Mouse (Mus musculus) myocyte (in vitro differentiated cells): ENCODE measurements around the gene Catsperd. TPM values are rescaled to one million over a fixed set of nuclear protein-coding genes. Genes with fewer than 3 reads are reported as not detected.
A peak's percentile ranks its signal among the peaks of the same experiment; 100 is the strongest.

Experiments
- H3K27me3 ChIP-seq: one replicate; pipeline ENCODE4 v1.6.1; 2011; ENCODE audit not compliant: control insufficient read depth, insufficient read depth, insufficient read length
- H3K36me3 ChIP-seq: one replicate; pipeline ENCODE4 v1.6.1; 2011; ENCODE audit not compliant: control insufficient read depth, insufficient read depth
- H3K4me2 ChIP-seq: one replicate; pipeline ENCODE4 v1.6.1; 2011; ENCODE audit warnings: low read depth, control low read depth
- H3K4me3 ChIP-seq: one replicate; pipeline ENCODE4 v1.5.1; 2011; ENCODE audit warnings: mild to moderate bottlenecking, control low read depth, moderate library complexity
- H3K79me2 ChIP-seq: one replicate; pipeline ENCODE4 v1.6.1; 2011; ENCODE audit not compliant: control insufficient read depth, insufficient read depth
- H3ac ChIP-seq: one replicate; pipeline ENCODE4 v1.6.1; 2011; ENCODE audit not compliant: control insufficient read depth, insufficient read length
- CEBPB ChIP-seq: IDR thresholded peaks from 2 replicates; pipeline ENCODE4 v1.6.1; 2011; ENCODE audit warnings: mild to moderate bottlenecking, moderate library complexity; ENCODE audit not compliant: poor library complexity, insufficient read depth, severe bottlenecking
- E2F4 ChIP-seq: IDR thresholded peaks from one replicate; pipeline ENCODE4 v1.6.1; 2011; ENCODE audit warnings: mild to moderate bottlenecking, control low read depth, moderate library complexity; ENCODE audit not compliant: insufficient read depth
- MAX ChIP-seq: IDR thresholded peaks from one replicate; pipeline ENCODE4 v1.6.1; 2011; ENCODE audit warnings: low read depth, mild to moderate bottlenecking, control low read depth
- MYOD1 ChIP-seq, 3 experiments: IDR thresholded peaks; one replicate each; pipeline ENCODE4 v1.6.1; 2011; ENCODE audit warnings: control low read depth in 2 of 3, low read depth in 2 of 3, mild to moderate bottlenecking in 2 of 3, moderate library complexity in 1 of 3; ENCODE audit not compliant: insufficient read length in 2 of 3, control insufficient read depth in 1 of 3
- MYOG ChIP-seq, 3 experiments: IDR thresholded peaks; one replicate each; pipeline ENCODE4 v1.6.1; 2011; ENCODE audit warnings: control low read depth in 2 of 3, low read depth in 2 of 3, mild to moderate bottlenecking in 2 of 3; ENCODE audit not compliant: insufficient read length in 2 of 3, control insufficient read depth in 1 of 3, insufficient read depth in 1 of 3
- POLR2A ChIP-seq: IDR thresholded peaks from one replicate; pipeline ENCODE4 v1.6.1; 2011; ENCODE audit warnings: low read depth, mild to moderate bottlenecking, control low read depth, moderate library complexity; ENCODE audit not compliant: insufficient read length
- POLR2AphosphoS2 ChIP-seq: IDR thresholded peaks from one replicate; pipeline ENCODE4 v1.6.1; 2011; ENCODE audit warnings: low read depth, control low read depth; ENCODE audit not compliant: insufficient read length
- REST ChIP-seq: IDR thresholded peaks from one replicate; pipeline ENCODE4 v1.6.1; 2011; ENCODE audit warnings: mild to moderate bottlenecking, control low read depth, moderate library complexity; ENCODE audit not compliant: insufficient read depth, insufficient read length
- SRF ChIP-seq: IDR thresholded peaks from one replicate; pipeline ENCODE4 v1.6.1; 2011; ENCODE audit warnings: low read depth; ENCODE audit not compliant: control insufficient read depth, insufficient read length
- TCF3 ChIP-seq: IDR thresholded peaks from one replicate; pipeline ENCODE4 v1.6.1; 2011; ENCODE audit warnings: low read depth, control low read depth; ENCODE audit not compliant: insufficient read length
- polyA plus RNA-seq: library from polyadenylated mRNA; unstranded; fragments of >200 nt; fragmentation: generic; extraction: Trizol; gene quantifications from one replicate; pipeline ENCODE4 v1.2.1, GENCODE M21; 2012; ENCODE audit warnings: missing spikeins

Gene Catsperd
- polyA plus RNA-seq, 1 experiment: 0.16 TPM

GRCm38 (mm10) chr17:56603186-56604069 lies 24.5 kb upstream of the Catsperd start:
- peaks cover 11% of the 10 kb centered on the region for H3K79me2 ChIP-seq
- no peak overlapping the region for H3K4me3 ChIP-seq
- no peaks in the 10 kb centered on the region for H3K27me3 ChIP-seq
- no peak overlapping the region for H3K4me2 ChIP-seq
- no peak overlapping the region for H3ac ChIP-seq
- peaks cover 53% of the 10 kb centered on the region for H3K36me3 ChIP-seq
- TF ChIP-seq POLR2A (peak; percentile 15), TCF3 (no peak)

GRCm38 (mm10) chr17:56604070-56604380 lies 23.9 kb upstream of the Catsperd start:
- Histone ChIP-seq H3K4me3 (no peak overlapping the region), H3K4me2 (no peak overlapping the region), H3K79me2 (peaks cover 17% of the 10 kb centered on the region), H3ac (no peak overlapping the region), H3K27me3 (no peaks in the 10 kb centered on the region), H3K36me3 (peaks cover 53% of the 10 kb centered on the region)
- TF ChIP-seq MYOG (IDR thresholded peaks at IDR 0.05; ENCODE audit: control insufficient read depth in 1 of 3, insufficient read depth in 1 of 3, insufficient read length in 2 of 3, low read depth in 2 of 3): no peak
- peak; percentile 35 for TF ChIP-seq POLR2AphosphoS2

- Histone ChIP-seq H3K4me3 (no peak overlapping the region), H3K36me3 (peaks cover 50% of the 10 kb centered on the region), H3ac (no peak overlapping the region), H3K4me2 (no peak overlapping the region), H3K27me3 (no peaks in the 10 kb centered on the region), H3K79me2 (peaks cover 20% of the 10 kb centered on the region)
- no peak for TF ChIP-seq SRF
- TF ChIP-seq POLR2AphosphoS2: peak; percentile 57
- no peak for TF ChIP-seq E2F4
- no peak for TF ChIP-seq MYOD1 (IDR thresholded peaks at IDR 0.05; ENCODE audit: control insufficient read depth in 1 of 3, insufficient read length in 2 of 3, low read depth in 2 of 3)
- TF ChIP-seq POLR2A: peak; percentile 33
Measured at GRCm38 (mm10) chr17:56604422-56604821, 23.5 kb upstream of the Catsperd start.

DNA sequence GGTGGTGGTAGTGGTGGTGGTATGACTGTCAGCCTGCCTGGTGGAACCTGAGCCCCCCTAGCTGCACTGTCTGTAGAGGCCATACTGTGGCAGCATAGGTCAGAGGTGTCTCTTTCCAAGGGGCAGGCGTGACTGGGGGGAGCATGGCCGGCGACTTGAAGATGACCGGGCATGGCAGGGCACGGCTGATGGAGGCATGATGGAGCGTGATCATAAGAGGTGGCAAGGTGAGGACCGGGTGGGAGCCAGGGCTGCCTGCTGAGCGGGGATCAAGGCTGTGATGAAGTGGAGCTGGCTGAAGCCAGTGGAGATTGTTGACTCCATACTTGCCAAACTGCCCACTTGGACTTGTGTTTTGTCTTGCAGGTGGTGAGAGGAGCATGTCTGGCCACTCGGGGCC lies 22.5 kb upstream of the Catsperd start:
- TF ChIP-seq POLR2AphosphoS2: peak; percentile 81
- TF ChIP-seq E2F4: no peak
- Histone ChIP-seq H3K79me2 (peaks cover 20% of the 10 kb centered on the region), H3ac (no peak overlapping the region), H3K4me2 (no peak overlapping the region), H3K27me3 (no peaks in the 10 kb centered on the region), H3K36me3 (peaks cover 48% of the 10 kb centered on the region), H3K4me3 (no peak overlapping the region)

GRCm38 (mm10) chr17:56607521-56608062 lies 20.4 kb upstream of the Catsperd start:
- no peaks in the 10 kb centered on the region for H3K27me3 ChIP-seq
- H3ac ChIP-seq: no peak overlapping the region
- H3K4me2 ChIP-seq: peak overlapping the region; percentile 93
- peaks cover 34% of the 10 kb centered on the region for H3K36me3 ChIP-seq
- TF ChIP-seq CEBPB: no peak
- no peak for TF ChIP-seq POLR2A
- no peak for TF ChIP-seq REST
- TF ChIP-seq TCF3: no peak
- TF ChIP-seq MYOG (IDR thresholded peaks at IDR 0.05; ENCODE audit: control insufficient read depth in 1 of 3, insufficient read depth in 1 of 3, insufficient read length in 2 of 3, low read depth in 2 of 3): no peak
- TF ChIP-seq MYOD1 (IDR thresholded peaks at IDR 0.05; ENCODE audit: control insufficient read depth in 1 of 3, insufficient read length in 2 of 3, low read depth in 2 of 3): no peak
- TF ChIP-seq POLR2AphosphoS2: peak; percentile 52
- peaks cover 20% of the 10 kb centered on the region for H3K79me2 ChIP-seq
- no peak overlapping the region for H3K4me3 ChIP-seq

GRCm38 (mm10) chr17:56608699-56609098 lies 19.2 kb upstream of the Catsperd start:
- H3K36me3 ChIP-seq: peaks cover 27% of the 10 kb centered on the region
- peak; percentile 41 for TF ChIP-seq POLR2A
- no peak for TF ChIP-seq MAX
- TF ChIP-seq POLR2AphosphoS2: peak; percentile 29
- H3K4me2 ChIP-seq: peak overlapping the region; percentile 93
- peak overlapping the region; percentile 92 for H3K4me3 ChIP-seq
- no peaks in the 10 kb centered on the region for H3K27me3 ChIP-seq
- peaks cover 23% of the 10 kb centered on the region for H3K79me2 ChIP-seq
- peak overlapping the region; percentile 5 for H3ac ChIP-seq
